Mouse (Mus musculus): ENCODE measurements around the gene Mphosph6. TPM values are rescaled to one million over a fixed set of nuclear protein-coding genes. Genes with fewer than 3 reads are reported as not detected.
A peak's percentile ranks its signal among the peaks of the same experiment; 100 is the strongest.

Gene Mphosph6
- polyA plus RNA-seq, 1 experiment, result 4.8 TPM

DNA sequence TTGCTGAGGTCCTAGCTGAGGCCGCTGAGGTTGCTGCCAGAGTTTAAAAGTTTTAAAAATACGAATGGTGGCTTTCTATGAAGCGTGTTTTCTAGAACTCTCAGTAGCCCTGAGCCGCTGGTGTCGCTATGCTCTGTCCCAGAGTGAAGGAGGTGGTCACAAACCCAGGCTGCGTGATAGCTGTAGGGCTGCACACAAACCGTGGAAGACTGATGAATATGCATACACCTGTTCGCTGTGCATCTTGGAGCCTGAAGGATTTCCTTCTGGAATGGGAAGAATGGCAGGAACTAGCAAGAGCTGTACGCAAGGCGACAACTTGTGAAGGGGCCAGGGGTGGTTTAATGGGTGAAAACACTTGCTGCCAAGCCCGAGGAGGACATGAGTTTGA is 551 bp upstream of the Mphosph6 start:
- DNase-seq, result no peak
- whole genome bisulfite sequencing, result 2% methylated on average over 11 of the region's 11 CpGs
- H3K27ac ChIP-seq (ENCODE audit: insufficient read depth, low read depth, low read length), result peak overlapping the region; percentile 72

DNA sequence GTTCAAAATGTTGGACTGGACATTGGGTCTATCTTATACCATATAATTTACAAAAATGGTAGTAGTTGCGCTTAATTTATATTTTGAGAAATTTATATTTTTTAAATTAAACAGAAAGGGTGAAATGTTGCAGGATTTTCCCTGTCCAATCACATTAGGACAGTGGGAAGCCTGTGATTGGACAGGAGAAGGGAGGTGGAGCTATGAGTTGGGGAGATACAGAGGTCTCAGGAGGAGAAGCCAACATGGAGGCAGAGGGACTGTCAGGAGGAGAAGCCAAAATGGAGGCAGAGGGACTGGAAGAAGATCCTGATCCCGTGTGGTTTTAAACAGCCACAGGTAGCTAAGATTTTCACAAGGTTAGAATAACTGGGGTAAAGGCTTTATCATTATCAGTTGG is 3.7 kb downstream of the Mphosph6 start:
- H3K4me1 ChIP-seq (ENCODE audit: control insufficient read depth, insufficient read depth, low read length), result no peaks in the 10 kb centered on the region
- no peak overlapping the region for H3K4me3 ChIP-seq (ENCODE audit: insufficient read depth, low read depth, low read length)
- H3K36me3 ChIP-seq (ENCODE audit: control insufficient read depth, insufficient read depth, low read length), result no peaks in the 10 kb centered on the region
- 96% methylated on average over 2 of the region's 2 CpGs for WGBS
- no peak for TF ChIP-seq POLR2A (IDR thresholded peaks at IDR 0.05; ENCODE audit: low read depth, low read length)
- no peaks in the 10 kb centered on the region for H3K27me3 ChIP-seq (replicated peaks; ENCODE audit: control insufficient read depth, insufficient read depth, low read length)
- no peak overlapping the region for H3K27ac ChIP-seq (ENCODE audit: insufficient read depth, low read depth, low read length)
- DNase-seq, result no peak

More for the DNA sequence above, 551 bp upstream of the Mphosph6 start:
- Histone ChIP-seq H3K4me1 (ENCODE audit: control insufficient read depth, insufficient read depth, low read length) (peaks cover 4% of the 10 kb centered on the region; the same call in 1 of the 2 replicates), H3K27me3 (replicated peaks; ENCODE audit: control insufficient read depth, insufficient read depth, low read length) (no peaks in the 10 kb centered on the region), H3K4me3 (ENCODE audit: insufficient read depth, low read depth, low read length) (peak overlapping the region; percentile 61), H3K36me3 (ENCODE audit: control insufficient read depth, insufficient read depth, low read length) (no peaks in the 10 kb centered on the region)
- no peak for TF ChIP-seq POLR2A (IDR thresholded peaks at IDR 0.05; ENCODE audit: low read depth, low read length)
- no peak for TF ChIP-seq CTCF (conservative IDR thresholded peaks at IDR 0.05; ENCODE audit: insufficient read depth, insufficient read length, low read depth, low read length)

DNA sequence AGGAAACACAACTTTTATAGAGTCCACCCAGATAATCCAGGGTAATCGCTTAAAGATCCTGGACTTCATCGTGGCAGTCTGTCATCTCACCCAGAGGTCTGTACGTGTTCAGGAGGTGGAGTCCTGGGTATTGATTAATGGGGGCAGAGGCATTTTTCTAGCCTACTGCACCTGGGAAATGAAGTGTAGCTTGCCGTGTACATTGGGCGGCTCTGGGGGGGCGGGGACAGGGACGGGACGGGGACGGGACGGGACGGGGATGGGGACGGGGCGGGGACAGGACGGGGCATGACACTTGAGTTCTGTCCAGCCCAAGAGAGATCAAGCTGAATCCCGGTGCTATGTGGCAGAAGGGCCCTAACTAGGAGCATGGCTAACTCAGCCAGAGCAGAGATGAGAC is 5.3 kb downstream of the Mphosph6 start:
- Histone ChIP-seq H3K27me3 (replicated peaks; ENCODE audit: control insufficient read depth, insufficient read depth, low read length) (no peaks in the 10 kb centered on the region), H3K4me3 (ENCODE audit: insufficient read depth, low read depth, low read length) (no peak overlapping the region), H3K36me3 (ENCODE audit: control insufficient read depth, insufficient read depth, low read length) (peaks cover 4% of the 10 kb centered on the region; the same call in 1 of the 2 replicates), H3K4me1 (ENCODE audit: control insufficient read depth, insufficient read depth, low read length) (no peaks in the 10 kb centered on the region), H3K27ac (ENCODE audit: insufficient read depth, low read depth, low read length) (no peak overlapping the region)
- DNase-seq, result no peak
- TF ChIP-seq CTCF (conservative IDR thresholded peaks at IDR 0.05; ENCODE audit: insufficient read depth, insufficient read length, low read depth, low read length), result no peak
- TF ChIP-seq POLR2A (IDR thresholded peaks at IDR 0.05; ENCODE audit: low read depth, low read length), result no peak
- WGBS, result 78% methylated on average over 15 of the region's 15 CpGs

DNA sequence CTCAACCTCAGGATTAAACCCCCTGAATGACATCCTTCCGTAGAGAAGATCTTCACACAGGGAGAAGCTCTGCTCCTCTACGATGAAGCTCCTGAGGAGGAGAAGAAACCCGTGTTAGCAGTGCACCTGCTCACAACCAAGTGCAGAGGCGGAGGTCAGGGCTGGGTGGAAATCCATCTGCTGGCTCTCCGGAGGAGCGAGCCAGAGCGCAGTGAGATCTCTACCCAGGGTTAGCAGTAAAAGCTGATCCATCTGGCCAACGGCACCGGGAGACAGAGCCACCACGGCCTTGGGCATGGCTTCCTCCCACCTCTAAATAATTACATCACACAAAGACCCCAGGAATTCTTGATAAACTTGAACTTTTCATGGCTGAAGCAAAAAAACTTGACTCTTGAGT is 7.2 kb downstream of the Mphosph6 start:
- no peak for TF ChIP-seq POLR2A (IDR thresholded peaks at IDR 0.05; ENCODE audit: low read depth, low read length)
- no peak for TF ChIP-seq CTCF (conservative IDR thresholded peaks at IDR 0.05; ENCODE audit: insufficient read depth, insufficient read length, low read depth, low read length)
- Histone ChIP-seq H3K4me1 (ENCODE audit: control insufficient read depth, insufficient read depth, low read length) (no peaks in the 10 kb centered on the region), H3K27ac (ENCODE audit: insufficient read depth, low read depth, low read length) (no peak overlapping the region), H3K27me3 (replicated peaks; ENCODE audit: control insufficient read depth, insufficient read depth, low read length) (no peaks in the 10 kb centered on the region), H3K36me3 (ENCODE audit: control insufficient read depth, insufficient read depth, low read length) (peaks cover 4% of the 10 kb centered on the region), H3K4me3 (ENCODE audit: insufficient read depth, low read depth, low read length) (no peak overlapping the region)
- 86% methylated on average over 10 of the region's 10 CpGs for WGBS
- DNase-seq, result no peak

DNA sequence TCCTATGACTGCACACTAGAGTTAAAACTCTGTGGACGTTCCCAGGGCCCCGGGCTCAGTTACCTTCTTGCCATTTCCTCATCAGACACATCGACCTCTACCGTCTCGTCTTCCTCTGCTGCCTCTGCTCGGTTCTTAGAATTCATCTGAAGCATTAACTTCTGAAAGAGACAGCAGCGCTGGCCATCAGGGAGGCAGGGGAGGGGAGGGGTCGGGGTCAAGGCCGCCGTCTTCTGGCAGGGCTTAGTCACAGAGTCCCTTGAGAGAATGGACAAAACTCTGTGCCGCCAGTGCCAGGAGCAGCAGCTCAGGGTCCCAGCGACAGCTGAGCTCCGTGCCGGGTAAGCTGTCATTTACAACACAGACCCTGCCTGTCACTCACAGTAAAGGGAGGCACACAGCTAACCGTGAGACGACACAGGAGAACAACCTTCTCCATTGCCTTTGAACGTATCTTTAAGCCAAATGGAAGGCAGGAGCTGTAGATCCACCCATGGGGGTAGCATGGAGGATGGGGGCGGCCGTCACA is 9.1 kb downstream of the Mphosph6 start:
- H3K27me3 ChIP-seq (replicated peaks; ENCODE audit: control insufficient read depth, insufficient read depth, low read length), result no peaks in the 10 kb centered on the region
- no peak overlapping the region for H3K27ac ChIP-seq (ENCODE audit: insufficient read depth, low read depth, low read length)
- TF ChIP-seq POLR2A (IDR thresholded peaks at IDR 0.05; ENCODE audit: low read depth, low read length), result no peak
- TF ChIP-seq CTCF (conservative IDR thresholded peaks at IDR 0.05; ENCODE audit: insufficient read depth, insufficient read length, low read depth, low read length), result no peak
- no peaks in the 10 kb centered on the region for H3K4me1 ChIP-seq (ENCODE audit: control insufficient read depth, insufficient read depth, low read length)
- DNase-seq, result no peak
- H3K36me3 ChIP-seq (ENCODE audit: control insufficient read depth, insufficient read depth, low read length), result peaks cover 4% of the 10 kb centered on the region
- no peak overlapping the region for H3K4me3 ChIP-seq (ENCODE audit: insufficient read depth, low read depth, low read length)
- WGBS, result 60% methylated on average over 19 of the region's 19 CpGs

DNA sequence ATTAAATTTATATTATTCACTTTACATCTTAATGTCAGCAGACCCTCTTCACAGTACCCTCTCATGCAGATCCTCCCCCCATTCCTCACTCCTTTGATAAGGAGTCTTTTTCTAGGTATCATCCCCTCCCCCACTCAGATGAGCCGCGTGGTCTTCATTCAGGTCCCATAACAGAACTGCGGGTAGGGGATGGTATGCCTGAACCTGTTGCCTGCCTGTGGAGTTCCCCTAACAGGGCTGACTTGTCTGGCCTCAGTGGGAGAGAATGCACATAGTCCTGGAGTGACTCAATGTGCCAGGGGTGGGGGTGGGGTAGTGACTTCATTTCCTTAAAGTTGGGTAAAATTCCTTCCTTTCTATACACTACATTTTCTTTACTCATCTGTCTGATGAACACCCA is 15.3 kb downstream of the Mphosph6 start:
- no peaks in the 10 kb centered on the region for H3K27me3 ChIP-seq (replicated peaks; ENCODE audit: control insufficient read depth, insufficient read depth, low read length)
- no peaks in the 10 kb centered on the region for H3K4me1 ChIP-seq (ENCODE audit: control insufficient read depth, insufficient read depth, low read length)
- WGBS, result 94% methylated on average over 3 of the region's 3 CpGs
- no peak for DNase-seq
- no peak overlapping the region for H3K4me3 ChIP-seq (ENCODE audit: insufficient read depth, low read depth, low read length)
- H3K27ac ChIP-seq (ENCODE audit: insufficient read depth, low read depth, low read length), result no peak overlapping the region
- H3K36me3 ChIP-seq (ENCODE audit: control insufficient read depth, insufficient read depth, low read length), result no peaks in the 10 kb centered on the region; the same call in 1 of the 2 replicates
- TF ChIP-seq POLR2A (IDR thresholded peaks at IDR 0.05; ENCODE audit: low read depth, low read length) (no peak), CTCF (conservative IDR thresholded peaks at IDR 0.05; ENCODE audit: insufficient read depth, insufficient read length, low read depth, low read length) (no peak)

DNA sequence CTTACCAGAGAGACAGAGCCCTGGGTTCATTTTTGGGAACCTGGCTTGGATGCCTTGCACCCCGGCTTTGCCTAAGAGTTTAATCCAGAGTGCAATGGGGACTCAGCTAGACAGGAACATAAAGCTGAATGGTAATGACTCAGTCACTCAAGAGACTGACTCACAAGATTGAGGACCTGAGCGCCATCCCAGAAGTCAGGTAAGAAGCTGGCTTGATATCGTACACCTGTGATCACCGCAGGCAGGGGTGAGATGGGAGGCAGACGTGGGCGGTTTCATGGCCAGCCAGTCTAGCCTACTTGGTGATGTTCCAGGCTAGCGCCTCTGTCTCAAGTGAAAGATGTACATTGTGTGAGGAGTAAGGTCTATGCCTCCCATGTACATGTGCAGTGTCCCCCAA is 18.7 kb downstream of the Mphosph6 start:
- H3K36me3 ChIP-seq (ENCODE audit: control insufficient read depth, insufficient read depth, low read length), result no peaks in the 10 kb centered on the region
- H3K4me3 ChIP-seq (ENCODE audit: insufficient read depth, low read depth, low read length), result no peak overlapping the region
- H3K4me1 ChIP-seq (ENCODE audit: control insufficient read depth, insufficient read depth, low read length), result no peaks in the 10 kb centered on the region
- H3K27ac ChIP-seq (ENCODE audit: insufficient read depth, low read depth, low read length), result no peak overlapping the region
- 69% methylated on average over 7 of the region's 7 CpGs for WGBS
- no peak for DNase-seq
- H3K27me3 ChIP-seq (replicated peaks; ENCODE audit: control insufficient read depth, insufficient read depth, low read length), result no peaks in the 10 kb centered on the region
- TF ChIP-seq POLR2A (IDR thresholded peaks at IDR 0.05; ENCODE audit: low read depth, low read length), result no peak
- TF ChIP-seq CTCF (conservative IDR thresholded peaks at IDR 0.05; ENCODE audit: insufficient read depth, insufficient read length, low read depth, low read length), result no peak

All from kidney, adult 2 months (tissue).